Mouse (Mus musculus): ENCODE data around the gene Shc3.

GRCm38 (mm10) chr13:51617861-51618260 lies 48.6 kb upstream of the Shc3 start:
- TF ChIP-seq CTCF (IDR thresholded peaks at IDR 0.05; ENCODE audit: borderline replicate concordance, extremely low read depth, insufficient read depth, insufficient read length) (peak; percentile 84), POLR2A (IDR thresholded peaks at IDR 0.05; ENCODE audit: borderline replicate concordance, extremely low read depth, insufficient read depth, insufficient read length, poor library complexity, severe bottlenecking) (no peak)
